Mouse (Mus musculus): ENCODE data around the gene Eda.

DNA sequence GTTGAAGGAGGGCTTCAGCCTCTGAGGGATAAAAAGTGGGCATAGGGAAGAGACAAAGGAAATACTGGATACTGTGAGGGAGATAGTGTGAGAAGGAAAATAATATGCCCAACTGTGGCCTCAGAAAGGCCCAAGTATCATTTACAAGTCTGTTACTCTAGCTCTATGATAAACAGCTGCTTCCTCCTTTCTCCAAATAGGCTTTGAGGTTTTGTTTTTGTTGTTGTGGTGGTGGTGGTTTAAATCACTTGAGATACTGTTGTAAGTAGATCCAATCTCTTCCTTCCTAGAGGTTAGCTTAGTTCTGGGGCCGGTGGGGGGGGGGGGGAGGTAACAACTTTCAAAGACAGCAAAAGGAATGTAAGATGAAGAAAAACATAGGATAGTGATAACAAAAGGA lies 143.0 kb downstream of the Eda start:
- no peak for TF ChIP-seq USF1 (IDR thresholded peaks at IDR 0.05; ENCODE audit: low read depth)
- TF ChIP-seq CTCF (IDR thresholded peaks at IDR 0.05; ENCODE audit: control insufficient read depth, insufficient read depth, insufficient read length): no peak
- no peak for TF ChIP-seq MAX (IDR thresholded peaks at IDR 0.05)
- TF ChIP-seq CEBPB (IDR thresholded peaks at IDR 0.05; ENCODE audit: low read depth): no peak
- TF ChIP-seq MYOG (IDR thresholded peaks at IDR 0.05; ENCODE audit: control insufficient read depth, extremely low read depth, insufficient read length): no peak
- TF ChIP-seq MYOD1 (IDR thresholded peaks at IDR 0.05; ENCODE audit: control insufficient read depth, insufficient read length, low read depth): no peak
